Mouse (Mus musculus) cortical plate, adult 2 months (tissue): Measurements from ENCODE around the gene Olfr653.

Experiments used
- CTCF ChIP-seq: fragments of 200-500 bp; IDR thresholded peaks from 2 replicates; pipeline ENCODE4 v1.5.1; 2011; ENCODE audit warnings: mild to moderate bottlenecking, control low read depth, low read length; ENCODE audit not compliant: insufficient read depth; ENCODE audit errors: extremely low read depth
- POLR2A ChIP-seq: fragments of 200-500 bp; IDR thresholded peaks from 2 replicates; pipeline ENCODE4 v1.6.1; 2011; ENCODE audit warnings: mild to moderate bottlenecking, low read length, control low read depth; ENCODE audit not compliant: insufficient read depth; ENCODE audit errors: extremely low read depth

GRCm38 (mm10) chr7:104586725-104587124 is 9.6 kb downstream of the Olfr653 start, which contains the start of gene Olfr654:
- TF ChIP-seq CTCF (no peak), POLR2A (no peak)
